Mouse (Mus musculus) kidney, embryonic 16.5 days (tissue): ENCODE data around the gene Ptprb. TPM values are rescaled to one million over a fixed set of nuclear protein-coding genes. Genes with fewer than 3 reads are reported as not detected.

ENCODE experiments used
- ATAC-seq: fragments of 200-750 bp; cut with Nextera tagmentation; 2 replicates; pipeline ENCODE4 v1.8.0; 2017; ENCODE audit warnings: moderate TSS enrichment; ENCODE audit not compliant: low FRiP score, low TSS enrichment
- H3K27ac ChIP-seq: fragments of 300-500 bp; sonication (generic); 2 replicates; pipeline ENCODE4 v1.5.1; 2014; ENCODE audit warnings: low read length
- H3K27me3 ChIP-seq: fragments of 300-500 bp; sonication (generic); 2 replicates; pipeline ENCODE4 v1.6.1; 2014; ENCODE audit warnings: low read length, control low read depth, mixed read lengths; ENCODE audit not compliant: insufficient read depth
- H3K36me3 ChIP-seq: fragments of 300-500 bp; sonication (generic); 2 replicates; pipeline ENCODE4 v1.6.1; 2014; ENCODE audit warnings: low read length, control low read depth, mixed read lengths; ENCODE audit not compliant: insufficient read depth
- H3K4me1 ChIP-seq: fragments of 300-500 bp; sonication (generic); 2 replicates; pipeline ENCODE4 v1.6.1; 2014; ENCODE audit warnings: low read length, control low read depth, mixed read lengths; ENCODE audit not compliant: insufficient read depth
- H3K4me2 ChIP-seq: fragments of 300-500 bp; sonication (generic); replicated peaks from 2 replicates; pipeline ENCODE4 v1.6.1; 2014; ENCODE audit warnings: low read depth, low read length
- H3K4me3 ChIP-seq: fragments of 300-500 bp; sonication (generic); 2 replicates; pipeline ENCODE4 v1.5.1; 2014; ENCODE audit warnings: mild to moderate bottlenecking, low read length
- H3K9ac ChIP-seq: fragments of 300-500 bp; sonication (generic); replicated peaks from 2 replicates; pipeline ENCODE4 v1.6.1; 2014; ENCODE audit warnings: low read length
- H3K9me3 ChIP-seq: fragments of 300-500 bp; sonication (generic); 2 replicates; pipeline ENCODE4 v1.6.1; 2016; ENCODE audit warnings: low read length, control low read depth
- WGBS: fragments of 180-500 bp; shearing (Covaris S2); extraction: QIAGEN DNeasy Blood & Tissue Kit; methylation state at CpG from one replicate; pipeline ENCODE4 v1.1.7; 2014; 5-methylcytosine and 5-hydroxymethylcytosine counted together
- polyA plus RNA-seq: library from polyadenylated mRNA; unstranded; fragments of >200 nt; fragmentation: Nextera tagmentation; extraction: Ambion mirVana; gene quantifications from 2 replicates; pipeline ENCODE4 v1.2.1, GENCODE M21; 2015

Gene Ptprb
- polyA plus RNA-seq, 1 experiment from 2014 or later: 7.0 TPM

GRCm38 (mm10) chr10:116386391-116386885 lies 111.1 kb downstream of the Ptprb start:
- Histone ChIP-seq H3K9ac (no peak overlapping the region), H3K27me3 (no peaks in the 10 kb centered on the region), H3K27ac (no peak overlapping the region), H3K9me3 (no peaks in the 10 kb centered on the region), H3K4me3 (no peak overlapping the region), H3K36me3 (no peaks in the 10 kb centered on the region), H3K4me1 (peaks cover 17% of the 10 kb centered on the region), H3K4me2 (no peak overlapping the region)
- WGBS: 31% methylated on average over 7 of the region's 7 CpGs
- ATAC-seq: peak; percentile 32; the same call in 1 of the 2 replicates

DNA sequence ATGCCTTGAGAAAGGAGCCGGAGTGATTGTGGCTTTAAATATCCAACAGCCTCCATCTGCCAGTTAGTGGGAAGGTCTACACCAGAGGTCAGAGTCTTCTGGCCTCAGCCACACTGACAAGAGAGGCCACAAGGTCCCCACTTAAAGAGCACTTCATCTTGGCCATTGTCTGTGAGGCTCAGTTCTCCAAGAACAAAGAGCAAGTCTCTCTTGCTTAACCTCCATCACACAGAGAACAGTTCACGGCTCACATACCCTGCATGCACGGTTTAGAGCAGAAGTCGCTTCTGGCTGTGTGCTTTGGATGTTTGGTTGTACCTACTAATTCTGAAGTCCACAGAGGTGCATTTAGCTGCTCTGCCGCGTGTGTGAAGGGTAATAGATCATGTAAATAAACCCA lies 113.5 kb downstream of the Ptprb start:
- no peak for ATAC-seq
- WGBS: 50% methylated on average over 6 of the region's 6 CpGs
- H3K9me3 ChIP-seq: no peaks in the 10 kb centered on the region
- H3K27ac ChIP-seq: no peak overlapping the region
- H3K4me2 ChIP-seq: no peak overlapping the region
- H3K9ac ChIP-seq: no peak overlapping the region
- no peaks in the 10 kb centered on the region for H3K36me3 ChIP-seq
- peaks cover 5% of the 10 kb centered on the region; the same call in 1 of the 2 replicates for H3K4me1 ChIP-seq
- H3K4me3 ChIP-seq: no peak overlapping the region
- no peaks in the 10 kb centered on the region for H3K27me3 ChIP-seq

GRCm38 (mm10) chr10:116393790-116394475 lies 118.6 kb downstream of the Ptprb start:
- Histone ChIP-seq H3K9me3 (no peaks in the 10 kb centered on the region), H3K9ac (no peak overlapping the region), H3K4me2 (no peak overlapping the region), H3K4me3 (no peak overlapping the region), H3K27me3 (no peaks in the 10 kb centered on the region), H3K36me3 (no peaks in the 10 kb centered on the region), H3K27ac (no peak overlapping the region), H3K4me1 (peaks cover 8% of the 10 kb centered on the region; the same call in 1 of the 2 replicates)
- WGBS: 75% methylated on average over 9 of the region's 9 CpGs
- ATAC-seq: no peak

DNA sequence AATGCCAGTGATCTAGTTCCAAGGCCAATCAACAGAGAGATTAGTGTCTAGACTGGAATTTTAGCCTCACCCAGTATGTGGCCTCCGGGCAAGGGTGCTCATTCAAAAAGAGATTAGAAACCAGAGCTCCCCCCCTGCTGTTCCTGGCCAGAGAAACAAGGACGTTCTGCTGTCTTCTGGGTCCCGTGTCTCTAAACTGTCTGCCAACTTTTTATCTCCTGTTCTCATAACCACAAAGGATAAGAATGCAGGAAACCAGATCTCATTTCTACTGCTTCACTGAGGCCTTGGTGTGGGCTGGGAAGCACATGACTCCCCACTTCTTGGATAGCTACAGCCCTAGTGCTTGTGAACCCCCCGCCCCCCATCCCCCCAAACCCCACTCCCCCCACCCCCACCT lies 119.3 kb downstream of the Ptprb start:
- Histone ChIP-seq H3K4me3 (no peak overlapping the region), H3K4me1 (peaks cover 8% of the 10 kb centered on the region; the same call in 1 of the 2 replicates), H3K27me3 (no peaks in the 10 kb centered on the region), H3K4me2 (no peak overlapping the region), H3K9ac (no peak overlapping the region), H3K27ac (no peak overlapping the region), H3K9me3 (no peaks in the 10 kb centered on the region), H3K36me3 (no peaks in the 10 kb centered on the region)
- ATAC-seq: no peak
- WGBS: 60% methylated on average over 4 of the region's 4 CpGs

GRCm38 (mm10) chr10:116396279-116396678 lies 121.0 kb downstream of the Ptprb start:
- Histone ChIP-seq H3K9ac (no peak overlapping the region), H3K27me3 (no peaks in the 10 kb centered on the region), H3K9me3 (no peaks in the 10 kb centered on the region), H3K4me1 (peaks cover 8% of the 10 kb centered on the region; the same call in 1 of the 2 replicates), H3K27ac (no peak overlapping the region), H3K4me3 (no peak overlapping the region), H3K36me3 (no peaks in the 10 kb centered on the region), H3K4me2 (no peak overlapping the region)
- 78% methylated on average over 5 of the region's 5 CpGs for WGBS
- no peak for ATAC-seq

DNA sequence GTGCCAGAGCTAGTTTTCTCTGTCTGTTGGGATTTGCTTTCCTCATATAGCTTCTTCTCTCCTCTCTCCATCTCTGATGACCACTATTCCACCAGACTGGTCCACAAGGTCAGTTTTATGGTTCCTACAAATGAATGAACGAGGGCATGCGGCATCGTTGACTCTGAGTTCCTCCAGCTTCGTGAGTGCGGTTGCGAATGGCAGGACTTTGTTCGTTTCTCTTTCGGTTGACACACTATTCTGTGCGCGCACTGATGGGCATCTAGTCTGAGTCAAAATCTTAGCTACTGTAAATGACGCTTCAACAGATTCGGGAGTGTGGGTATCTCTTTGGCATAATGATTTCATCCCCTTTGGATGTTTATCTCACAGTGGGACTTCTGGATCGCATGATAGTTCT lies 121.6 kb downstream of the Ptprb start:
- 77% methylated on average over 13 of the region's 13 CpGs for WGBS

GRCm38 (mm10) chr10:116397573-116397972 lies 122.2 kb downstream of the Ptprb start:
- ATAC-seq: peak; percentile 42; the same call in 1 of the 2 replicates
- H3K9ac ChIP-seq: peak overlapping the region; percentile 34; the same call in 1 of the 2 replicates

More for the DNA sequence above, 121.6 kb downstream of the Ptprb start:
- Histone ChIP-seq H3K36me3 (no peaks in the 10 kb centered on the region), H3K27me3 (no peaks in the 10 kb centered on the region), H3K9me3 (no peaks in the 10 kb centered on the region), H3K4me3 (no peak overlapping the region), H3K4me1 (peaks cover 8% of the 10 kb centered on the region; the same call in 1 of the 2 replicates), H3K9ac (no peak overlapping the region), H3K27ac (no peak overlapping the region), H3K4me2 (no peak overlapping the region)
- no peak for ATAC-seq

DNA sequence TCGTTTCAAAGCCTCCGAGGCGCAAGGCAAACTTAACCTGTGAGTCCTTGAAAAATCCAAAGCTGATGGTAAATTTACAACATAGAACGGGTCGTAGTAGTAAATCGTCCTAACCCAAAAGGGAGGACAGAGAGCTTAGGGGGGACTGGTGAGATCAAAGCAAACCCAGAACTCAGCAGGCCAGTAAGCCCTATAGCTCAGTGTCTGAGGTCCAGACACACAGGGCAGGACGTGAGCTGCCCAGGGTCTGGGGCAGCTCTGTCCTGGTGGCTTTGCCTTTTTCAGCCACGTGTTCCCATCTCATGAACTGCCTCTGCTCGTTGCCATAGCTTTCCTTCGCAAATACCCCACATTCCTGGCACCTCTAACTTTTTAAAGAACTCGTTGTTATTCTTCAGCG lies 122.7 kb downstream of the Ptprb start:
- Histone ChIP-seq H3K9ac (peak overlapping the region; percentile 34; the same call in 1 of the 2 replicates), H3K27ac (no peak overlapping the region), H3K9me3 (no peaks in the 10 kb centered on the region), H3K4me1 (peaks cover 8% of the 10 kb centered on the region; the same call in 1 of the 2 replicates), H3K4me3 (peak overlapping the region; percentile 33), H3K4me2 (peak overlapping the region; percentile 51), H3K27me3 (no peaks in the 10 kb centered on the region), H3K36me3 (no peaks in the 10 kb centered on the region)
- peak; percentile 77; the same call in 1 of the 2 replicates for ATAC-seq
- WGBS: 22% methylated on average over 12 of the region's 12 CpGs

More at GRCm38 (mm10) chr10:116397573-116397972, 122.2 kb downstream of the Ptprb start:
- Histone ChIP-seq H3K4me1 (peaks cover 8% of the 10 kb centered on the region; the same call in 1 of the 2 replicates), H3K4me3 (peak overlapping the region; percentile 33), H3K27me3 (no peaks in the 10 kb centered on the region), H3K27ac (no peak overlapping the region), H3K36me3 (no peaks in the 10 kb centered on the region), H3K9me3 (no peaks in the 10 kb centered on the region), H3K4me2 (peak overlapping the region; percentile 51)
- 8% methylated on average over 14 of the region's 14 CpGs for WGBS

- Histone ChIP-seq H3K4me1 (peaks cover 3% of the 10 kb centered on the region; the same call in 1 of the 2 replicates), H3K36me3 (no peaks in the 10 kb centered on the region), H3K4me2 (no peak overlapping the region), H3K27me3 (no peaks in the 10 kb centered on the region), H3K9me3 (no peaks in the 10 kb centered on the region), H3K9ac (no peak overlapping the region), H3K4me3 (no peak overlapping the region), H3K27ac (no peak overlapping the region)
- 77% methylated on average over 6 of the region's 6 CpGs for WGBS
- no peak for ATAC-seq
These were observed 127.6 kb downstream of the Ptprb start for GRCm38 (mm10) chr10:116402742-116403425.
